Mouse (Mus musculus): Measurements from ENCODE around the gene Tmpo. TPM values are rescaled to one million over a fixed set of nuclear protein-coding genes. Genes with fewer than 3 reads are reported as not detected.

Gene Tmpo
- polyA plus RNA-seq, 1 experiment from 2014 or later = 185 TPM

DNA sequence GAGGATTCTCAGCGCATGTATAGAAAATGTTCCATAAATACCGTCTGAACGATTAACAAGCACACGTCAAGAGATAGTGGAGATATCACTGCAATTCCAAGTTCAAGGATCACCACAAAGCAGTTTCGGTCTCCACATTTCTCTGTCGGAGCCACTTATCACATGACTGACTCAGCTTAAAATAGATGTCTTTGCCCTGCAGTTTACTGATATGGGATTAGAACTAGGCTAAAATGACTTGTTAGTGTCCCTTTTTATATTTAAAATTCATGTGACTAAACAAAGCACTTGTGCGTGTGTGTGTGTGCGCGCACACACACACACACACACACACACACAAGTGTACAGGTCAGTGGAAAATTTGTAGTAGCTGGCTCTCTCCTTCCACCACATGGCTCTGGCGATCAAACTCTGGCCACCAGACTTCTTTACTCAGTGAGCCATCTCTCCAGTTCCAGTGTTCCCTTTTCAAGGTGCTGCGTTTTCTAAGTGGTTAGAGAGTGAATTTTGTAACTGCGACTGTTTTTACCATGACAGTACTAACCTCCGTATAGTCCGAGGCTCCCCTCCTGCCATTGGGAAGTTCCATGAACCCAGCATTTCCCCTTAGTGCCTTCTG lies 41.9 kb downstream of the Tmpo start:
- H3K9me3 ChIP-seq (ENCODE audit: control insufficient read depth, low read length) = no peaks in the 10 kb centered on the region
- DNase-seq (ENCODE audit: low spot score) = no peak
- 89% methylated on average over 14 of the region's 14 CpGs for WGBS

GRCm38 (mm10) chr10:91138317-91138716 lies 42.8 kb downstream of the Tmpo start:
- 61% methylated on average over 3 of the region's 3 CpGs for WGBS
- no peaks in the 10 kb centered on the region for H3K4me1 ChIP-seq (ENCODE audit: control insufficient read depth, insufficient read depth, low read length)
- H3K36me3 ChIP-seq (ENCODE audit: control insufficient read depth, insufficient read depth, low read length) = no peaks in the 10 kb centered on the region
- H3K9ac ChIP-seq (ENCODE audit: low read depth, low read length) = no peak overlapping the region
- ATAC-seq (ENCODE audit: low read depth) (no peak), DNase-seq (ENCODE audit: low spot score) (no peak)
- no peak overlapping the region for H3K27ac ChIP-seq (replicated peaks; ENCODE audit: low read depth, low read length)
- no peak overlapping the region for H3K4me2 ChIP-seq (ENCODE audit: low read depth, low read length)
- H3K9me3 ChIP-seq (ENCODE audit: control insufficient read depth, low read length) = no peaks in the 10 kb centered on the region
- H3K4me3 ChIP-seq (ENCODE audit: low read depth, low read length) = no peak overlapping the region
- H3K27me3 ChIP-seq (replicated peaks; ENCODE audit: control insufficient read depth, insufficient read depth, low read length) = no peaks in the 10 kb centered on the region

More for the DNA sequence above, 41.9 kb downstream of the Tmpo start:
- Histone ChIP-seq H3K9ac (ENCODE audit: low read depth, low read length) (no peak overlapping the region), H3K4me2 (ENCODE audit: low read depth, low read length) (no peak overlapping the region), H3K4me1 (ENCODE audit: control insufficient read depth, insufficient read depth, low read length) (no peaks in the 10 kb centered on the region), H3K4me3 (ENCODE audit: low read depth, low read length) (no peak overlapping the region), H3K27ac (replicated peaks; ENCODE audit: low read depth, low read length) (no peak overlapping the region), H3K27me3 (replicated peaks; ENCODE audit: control insufficient read depth, insufficient read depth, low read length) (no peaks in the 10 kb centered on the region), H3K36me3 (ENCODE audit: control insufficient read depth, insufficient read depth, low read length) (no peaks in the 10 kb centered on the region)
- no peak for ATAC-seq (ENCODE audit: low read depth)

GRCm38 (mm10) chr10:91137400-91137799 lies 43.7 kb downstream of the Tmpo start:
- Histone ChIP-seq H3K4me3 (ENCODE audit: low read depth, low read length) (no peak overlapping the region), H3K9me3 (ENCODE audit: control insufficient read depth, low read length) (no peaks in the 10 kb centered on the region)

GRCm38 (mm10) chr10:91135302-91135972 lies 45.7 kb downstream of the Tmpo start:
- Histone ChIP-seq H3K27ac (replicated peaks; ENCODE audit: low read depth, low read length) (no peak overlapping the region), H3K36me3 (ENCODE audit: control insufficient read depth, insufficient read depth, low read length) (no peaks in the 10 kb centered on the region), H3K27me3 (replicated peaks; ENCODE audit: control insufficient read depth, insufficient read depth, low read length) (no peaks in the 10 kb centered on the region), H3K9me3 (ENCODE audit: control insufficient read depth, low read length) (no peaks in the 10 kb centered on the region), H3K4me2 (ENCODE audit: low read depth, low read length) (no peak overlapping the region), H3K4me3 (ENCODE audit: low read depth, low read length) (no peak overlapping the region), H3K9ac (ENCODE audit: low read depth, low read length) (no peak overlapping the region), H3K4me1 (ENCODE audit: control insufficient read depth, insufficient read depth, low read length) (no peaks in the 10 kb centered on the region)
- WGBS = 89% methylated on average over 7 of the region's 7 CpGs
- ATAC-seq (ENCODE audit: low read depth) (no peak), DNase-seq (ENCODE audit: low spot score) (no peak)

More at GRCm38 (mm10) chr10:91137400-91137799, 43.7 kb downstream of the Tmpo start:
- ATAC-seq (ENCODE audit: low read depth) = no peak
- H3K36me3 ChIP-seq (ENCODE audit: control insufficient read depth, insufficient read depth, low read length) = no peaks in the 10 kb centered on the region
- H3K9ac ChIP-seq (ENCODE audit: low read depth, low read length) = no peak overlapping the region
- no peak overlapping the region for H3K27ac ChIP-seq (replicated peaks; ENCODE audit: low read depth, low read length)
- H3K27me3 ChIP-seq (replicated peaks; ENCODE audit: control insufficient read depth, insufficient read depth, low read length) = no peaks in the 10 kb centered on the region
- no peak for DNase-seq (ENCODE audit: low spot score)
- H3K4me2 ChIP-seq (ENCODE audit: low read depth, low read length) = no peak overlapping the region
- H3K4me1 ChIP-seq (ENCODE audit: control insufficient read depth, insufficient read depth, low read length) = no peaks in the 10 kb centered on the region
- 82% methylated on average over 9 of the region's 9 CpGs for WGBS

- Histone ChIP-seq H3K9me3 (ENCODE audit: control insufficient read depth, low read length) (0 out of 2 replicates have a peak, but pooled peaks cover 3% of the 10 kb centered on the region), H3K4me2 (ENCODE audit: low read depth, low read length) (no peak overlapping the region), H3K4me3 (ENCODE audit: low read depth, low read length) (no peak overlapping the region), H3K27ac (replicated peaks; ENCODE audit: low read depth, low read length) (no peak overlapping the region), H3K4me1 (ENCODE audit: control insufficient read depth, insufficient read depth, low read length) (no peaks in the 10 kb centered on the region), H3K9ac (ENCODE audit: low read depth, low read length) (no peak overlapping the region), H3K36me3 (ENCODE audit: control insufficient read depth, insufficient read depth, low read length) (no peaks in the 10 kb centered on the region), H3K27me3 (replicated peaks; ENCODE audit: control insufficient read depth, insufficient read depth, low read length) (no peaks in the 10 kb centered on the region)
- DNase-seq (ENCODE audit: low spot score) = no peak
- ATAC-seq (ENCODE audit: low read depth) = no peak
- WGBS = 89% methylated on average over 1 of the region's 1 CpGs
These were observed 49.5 kb downstream of the Tmpo start for GRCm38 (mm10) chr10:91131565-91131964.

- Histone ChIP-seq H3K4me3 (ENCODE audit: low read depth, low read length) (no peak overlapping the region), H3K27ac (replicated peaks; ENCODE audit: low read depth, low read length) (no peak overlapping the region), H3K36me3 (ENCODE audit: control insufficient read depth, insufficient read depth, low read length) (no peaks in the 10 kb centered on the region), H3K4me2 (ENCODE audit: low read depth, low read length) (no peak overlapping the region), H3K4me1 (ENCODE audit: control insufficient read depth, insufficient read depth, low read length) (no peaks in the 10 kb centered on the region), H3K27me3 (replicated peaks; ENCODE audit: control insufficient read depth, insufficient read depth, low read length) (no peaks in the 10 kb centered on the region), H3K9ac (ENCODE audit: low read depth, low read length) (no peak overlapping the region), H3K9me3 (ENCODE audit: control insufficient read depth, low read length) (0 out of 2 replicates have a peak, but pooled peaks cover 3% of the 10 kb centered on the region)
- 85% methylated on average over 3 of the region's 3 CpGs for WGBS
- DNase-seq (ENCODE audit: low spot score) (no peak), ATAC-seq (ENCODE audit: low read depth) (no peak)
These were observed 50.3 kb downstream of the Tmpo start for GRCm38 (mm10) chr10:91130792-91131191.

DNA sequence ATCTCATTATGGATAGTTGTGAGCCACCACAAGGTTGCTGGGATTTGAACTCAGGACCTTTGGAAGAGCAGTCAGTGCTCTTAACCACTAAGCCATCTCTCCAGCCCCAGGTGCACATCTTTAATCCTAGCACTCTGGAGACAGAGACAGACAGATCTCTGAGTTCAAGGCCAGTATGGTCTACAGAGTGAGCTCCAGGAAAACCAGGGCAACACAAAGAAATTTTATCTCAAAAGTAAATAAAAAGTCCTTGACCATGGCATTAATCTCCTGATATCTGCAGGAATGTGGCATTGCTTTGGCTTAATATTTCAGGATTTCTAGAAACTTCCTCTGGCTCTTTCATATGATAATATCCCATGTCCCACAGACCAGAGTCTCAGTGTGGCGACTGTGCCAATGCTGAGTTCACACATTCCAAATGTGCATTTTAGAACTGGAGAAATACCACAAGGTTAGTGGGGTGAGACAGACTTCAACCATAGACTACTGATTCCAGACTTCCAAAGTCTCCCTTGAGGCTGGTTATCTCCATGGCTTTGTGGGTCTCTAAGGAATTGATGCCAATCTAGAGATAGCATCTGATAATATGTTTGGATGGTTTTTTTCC lies 52.5 kb downstream of the Tmpo start:
- 0 out of 2 replicates have a peak, but pooled peaks cover 4% of the 10 kb centered on the region for H3K4me1 ChIP-seq (ENCODE audit: control insufficient read depth, insufficient read depth, low read length)
- 55% methylated on average over 1 of the region's 1 CpGs for WGBS
- H3K9ac ChIP-seq (ENCODE audit: low read depth, low read length) = no peak overlapping the region
- H3K36me3 ChIP-seq (ENCODE audit: control insufficient read depth, insufficient read depth, low read length) = no peaks in the 10 kb centered on the region
- H3K9me3 ChIP-seq (ENCODE audit: control insufficient read depth, low read length) = 0 out of 2 replicates have a peak, but pooled peaks cover 3% of the 10 kb centered on the region
- H3K4me3 ChIP-seq (ENCODE audit: low read depth, low read length) = no peak overlapping the region
- no peak overlapping the region for H3K27ac ChIP-seq (replicated peaks; ENCODE audit: low read depth, low read length)
- no peak overlapping the region for H3K4me2 ChIP-seq (ENCODE audit: low read depth, low read length)
- ATAC-seq (ENCODE audit: low read depth) (no peak), DNase-seq (ENCODE audit: low spot score) (no peak)
- no peaks in the 10 kb centered on the region for H3K27me3 ChIP-seq (replicated peaks; ENCODE audit: control insufficient read depth, insufficient read depth, low read length)

DNA sequence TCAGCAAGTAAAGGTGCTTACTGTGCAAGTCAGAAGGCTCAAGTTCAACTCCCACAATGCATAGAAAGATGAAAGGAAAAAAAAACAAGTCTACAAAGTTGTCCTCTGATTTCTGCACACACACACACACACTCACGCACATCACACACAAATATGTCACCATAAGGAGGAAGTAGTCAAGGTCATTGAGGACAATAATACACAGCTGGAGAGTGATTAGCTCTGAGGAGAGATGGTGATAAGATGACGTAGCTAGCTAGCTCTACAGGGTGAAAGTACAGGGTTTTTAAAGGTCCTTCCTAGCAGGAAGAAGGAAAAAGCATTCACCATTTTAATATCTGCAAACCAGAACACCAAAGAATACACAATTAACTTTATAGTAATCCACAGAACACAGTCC lies 53.7 kb downstream of the Tmpo start:
- Histone ChIP-seq H3K9ac (ENCODE audit: low read depth, low read length) (no peak overlapping the region), H3K4me2 (ENCODE audit: low read depth, low read length) (no peak overlapping the region), H3K9me3 (ENCODE audit: control insufficient read depth, low read length) (0 out of 2 replicates have a peak, but pooled peaks cover 3% of the 10 kb centered on the region), H3K27me3 (replicated peaks; ENCODE audit: control insufficient read depth, insufficient read depth, low read length) (no peaks in the 10 kb centered on the region), H3K4me3 (ENCODE audit: low read depth, low read length) (no peak overlapping the region), H3K4me1 (ENCODE audit: control insufficient read depth, insufficient read depth, low read length) (0 out of 2 replicates have a peak, but pooled peaks cover 4% of the 10 kb centered on the region), H3K36me3 (ENCODE audit: control insufficient read depth, insufficient read depth, low read length) (no peaks in the 10 kb centered on the region), H3K27ac (replicated peaks; ENCODE audit: low read depth, low read length) (no peak overlapping the region)
- DNase-seq (ENCODE audit: low spot score) (no peak), ATAC-seq (ENCODE audit: low read depth) (no peak)
- WGBS = 74% methylated on average over 2 of the region's 2 CpGs
